Mouse (Mus musculus) intestine, postnatal 0 days (tissue): Measurements from ENCODE around the gene Ttll13. TPM values are rescaled to one million over a fixed set of nuclear protein-coding genes. Genes with fewer than 3 reads are reported as not detected.

ENCODE experiments used
- ATAC-seq: fragments of 200-750 bp; cut with Nextera tagmentation; 2 replicates; pipeline ENCODE4 v1.8.0; 2017; ENCODE audit warnings: mild to moderate bottlenecking, moderate TSS enrichment, moderate library complexity
- H3K27ac ChIP-seq: fragments of 300-500 bp; sonication (generic); 2 replicates; pipeline ENCODE4 v1.5.1; 2014; ENCODE audit warnings: mild to moderate bottlenecking, low read depth, low read length, moderate library complexity
- H3K27me3 ChIP-seq: fragments of 300-500 bp; sonication (generic); replicated peaks from 2 replicates; pipeline ENCODE4 v1.6.1; 2014; ENCODE audit warnings: low read length, mixed read lengths; ENCODE audit not compliant: control insufficient read depth, insufficient read depth
- H3K36me3 ChIP-seq: fragments of 300-500 bp; sonication (generic); 2 replicates; pipeline ENCODE4 v1.6.1; 2014; ENCODE audit warnings: mild to moderate bottlenecking, moderate library complexity; ENCODE audit not compliant: control insufficient read depth, insufficient read depth
- H3K4me1 ChIP-seq: fragments of 300-500 bp; sonication (generic); replicated peaks from 2 replicates; pipeline ENCODE4 v1.6.1; 2014; ENCODE audit warnings: antibody characterized with exemption, low read length, mixed read lengths; ENCODE audit not compliant: control insufficient read depth, insufficient read depth
- H3K4me2 ChIP-seq: fragments of 300-500 bp; sonication (generic); replicated peaks from 2 replicates; pipeline ENCODE4 v1.6.1; 2014; ENCODE audit warnings: low read depth, mild to moderate bottlenecking, moderate library complexity
- H3K4me3 ChIP-seq: fragments of 300-500 bp; sonication (generic); 2 replicates; pipeline ENCODE4 v1.5.1; 2014; ENCODE audit warnings: low read depth, low read length
- H3K9ac ChIP-seq: fragments of 300-500 bp; sonication (generic); 2 replicates; pipeline ENCODE4 v1.6.1; 2014; ENCODE audit warnings: mild to moderate bottlenecking, low read depth, low read length
- H3K9me3 ChIP-seq: fragments of 300-500 bp; sonication (generic); 2 replicates; pipeline ENCODE4 v1.6.1; 2016; ENCODE audit warnings: mixed run types; ENCODE audit not compliant: control insufficient read depth
- CTCF ChIP-seq: sonication (generic); IDR thresholded peaks from 2 replicates; pipeline ENCODE4 v1.5.1; 2016; ENCODE audit warnings: low read depth, mild to moderate bottlenecking, control low read depth, antibody characterized with exemption, moderate library complexity
- WGBS: fragments of 180-500 bp; shearing (Covaris S2); extraction: QIAGEN DNeasy Blood & Tissue Kit; methylation state at CpG from one replicate; pipeline ENCODE4 v1.1.7; 2014; 5-methylcytosine and 5-hydroxymethylcytosine counted together
- polyA plus RNA-seq: library from polyadenylated mRNA; unstranded; fragments of >200 nt; fragmentation: Nextera tagmentation; extraction: Ambion mirVana; gene quantifications from 2 replicates; pipeline ENCODE4 v1.2.1, GENCODE M21; 2015

Ttll13 gene
- polyA plus RNA-seq, 1 experiment from 2014 or later = 0.77 TPM

DNA sequence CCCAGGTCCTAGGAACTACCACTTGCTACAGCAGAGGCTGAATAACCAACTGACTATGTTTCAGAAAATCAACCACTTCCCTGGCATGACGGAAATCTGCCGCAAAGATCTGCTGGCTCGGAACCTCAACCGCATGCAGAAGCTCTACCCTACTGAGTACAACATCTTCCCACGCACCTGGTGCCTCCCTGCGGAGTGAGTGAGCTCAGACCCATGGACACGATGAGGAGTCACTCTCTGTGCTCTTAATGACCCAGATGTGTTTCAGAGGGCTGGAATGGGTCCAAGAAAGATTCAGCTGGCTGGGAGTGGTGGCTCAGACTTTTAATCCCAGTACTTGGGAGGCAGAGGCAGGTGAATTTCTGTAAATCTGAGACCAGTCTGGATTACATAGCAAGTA lies 6.3 kb downstream of the Ttll13 start:
- H3K27ac ChIP-seq = no peak overlapping the region
- TF ChIP-seq CTCF = no peak
- H3K9ac ChIP-seq = no peak overlapping the region
- H3K4me1 ChIP-seq = no peaks in the 10 kb centered on the region; the same call in 1 of the 2 replicates
- 79% methylated on average over 7 of the region's 7 CpGs for WGBS
- no peaks in the 10 kb centered on the region for H3K9me3 ChIP-seq
- H3K36me3 ChIP-seq = no peaks in the 10 kb centered on the region
- H3K27me3 ChIP-seq = no peaks in the 10 kb centered on the region
- no peak overlapping the region for H3K4me3 ChIP-seq
- no peak overlapping the region for H3K4me2 ChIP-seq
- ATAC-seq = no peak

DNA sequence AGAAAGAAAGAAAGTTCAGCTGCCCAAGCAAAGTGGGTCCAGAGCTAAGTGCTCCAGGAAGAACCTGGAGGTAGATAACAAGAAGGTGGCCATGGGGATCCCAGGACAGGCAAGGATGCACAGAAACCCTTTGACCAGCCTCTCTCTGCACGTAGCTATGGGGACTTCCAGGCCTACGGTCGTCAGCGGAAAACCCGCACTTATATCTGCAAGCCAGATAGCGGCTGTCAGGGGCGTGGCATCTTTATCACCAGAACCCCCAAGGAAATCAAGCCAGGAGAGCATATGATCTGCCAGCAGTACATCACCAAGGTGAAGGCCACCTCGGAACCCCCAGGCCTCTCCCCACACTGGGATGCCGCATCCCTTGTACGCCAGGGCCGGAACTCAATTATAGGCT lies 6.7 kb downstream of the Ttll13 start:
- Histone ChIP-seq H3K4me3 (no peak overlapping the region), H3K9ac (no peak overlapping the region), H3K9me3 (no peaks in the 10 kb centered on the region), H3K36me3 (no peaks in the 10 kb centered on the region), H3K4me1 (no peaks in the 10 kb centered on the region; the same call in 1 of the 2 replicates), H3K27ac (no peak overlapping the region), H3K27me3 (no peaks in the 10 kb centered on the region), H3K4me2 (no peak overlapping the region)
- no peak for ATAC-seq
- WGBS = 67% methylated on average over 11 of the region's 11 CpGs
- no peak for TF ChIP-seq CTCF

DNA sequence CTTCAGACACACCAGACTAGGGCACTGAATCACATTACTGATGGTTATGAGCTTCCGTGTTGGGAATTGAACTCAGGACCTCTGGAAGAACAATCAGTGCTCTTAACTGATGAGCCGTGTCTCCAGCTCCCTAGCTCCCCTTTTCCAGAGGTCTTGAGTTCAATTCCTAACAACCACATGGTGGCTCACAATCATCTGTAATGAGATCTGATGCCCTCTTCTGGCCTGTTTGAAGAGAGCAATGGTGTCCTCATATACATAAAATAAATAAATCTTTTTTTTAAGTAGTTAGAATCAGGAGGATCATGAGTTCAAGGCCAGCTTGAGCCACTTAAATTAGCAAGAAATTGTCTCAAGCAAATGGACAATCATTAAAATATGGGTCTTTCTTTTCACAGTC lies 9.8 kb downstream of the Ttll13 start:
- no peak overlapping the region for H3K4me3 ChIP-seq
- WGBS = 79% methylated on average over 2 of the region's 2 CpGs
- no peaks in the 10 kb centered on the region for H3K9me3 ChIP-seq
- H3K4me1 ChIP-seq = no peaks in the 10 kb centered on the region; the same call in 1 of the 2 replicates
- H3K4me2 ChIP-seq = no peak overlapping the region
- ATAC-seq = no peak
- no peaks in the 10 kb centered on the region for H3K27me3 ChIP-seq
- H3K9ac ChIP-seq = no peak overlapping the region
- H3K36me3 ChIP-seq = no peaks in the 10 kb centered on the region
- TF ChIP-seq CTCF = peak; percentile 50
- H3K27ac ChIP-seq = no peak overlapping the region

DNA sequence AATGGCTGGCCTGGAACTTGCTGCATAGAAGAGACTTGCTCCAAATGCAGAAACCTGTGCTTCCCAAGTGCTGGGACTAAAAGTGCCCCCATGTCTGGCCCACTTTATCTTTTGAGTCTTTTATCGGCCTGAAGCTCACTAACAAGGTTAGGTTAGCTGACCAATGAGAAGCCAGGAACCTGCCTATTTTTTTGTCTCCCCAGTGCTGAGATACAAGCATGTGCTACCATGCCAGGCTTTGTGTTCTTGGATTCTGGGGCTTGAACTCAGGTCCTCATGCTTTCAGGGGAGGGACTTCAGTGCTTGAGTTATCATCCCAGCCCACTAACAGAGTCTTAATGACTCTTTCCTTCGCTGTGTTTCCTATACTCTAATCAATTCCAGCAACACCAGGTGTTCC lies 11.5 kb downstream of the Ttll13 start:
- TF ChIP-seq CTCF = no peak
- no peak for ATAC-seq
- Histone ChIP-seq H3K4me1 (peaks cover 6% of the 10 kb centered on the region; the same call in 1 of the 2 replicates), H3K4me3 (no peak overlapping the region), H3K36me3 (no peaks in the 10 kb centered on the region), H3K27ac (no peak overlapping the region), H3K9me3 (no peaks in the 10 kb centered on the region), H3K9ac (no peak overlapping the region), H3K4me2 (no peak overlapping the region), H3K27me3 (no peaks in the 10 kb centered on the region)
- 65% methylated on average over 2 of the region's 2 CpGs for WGBS

DNA sequence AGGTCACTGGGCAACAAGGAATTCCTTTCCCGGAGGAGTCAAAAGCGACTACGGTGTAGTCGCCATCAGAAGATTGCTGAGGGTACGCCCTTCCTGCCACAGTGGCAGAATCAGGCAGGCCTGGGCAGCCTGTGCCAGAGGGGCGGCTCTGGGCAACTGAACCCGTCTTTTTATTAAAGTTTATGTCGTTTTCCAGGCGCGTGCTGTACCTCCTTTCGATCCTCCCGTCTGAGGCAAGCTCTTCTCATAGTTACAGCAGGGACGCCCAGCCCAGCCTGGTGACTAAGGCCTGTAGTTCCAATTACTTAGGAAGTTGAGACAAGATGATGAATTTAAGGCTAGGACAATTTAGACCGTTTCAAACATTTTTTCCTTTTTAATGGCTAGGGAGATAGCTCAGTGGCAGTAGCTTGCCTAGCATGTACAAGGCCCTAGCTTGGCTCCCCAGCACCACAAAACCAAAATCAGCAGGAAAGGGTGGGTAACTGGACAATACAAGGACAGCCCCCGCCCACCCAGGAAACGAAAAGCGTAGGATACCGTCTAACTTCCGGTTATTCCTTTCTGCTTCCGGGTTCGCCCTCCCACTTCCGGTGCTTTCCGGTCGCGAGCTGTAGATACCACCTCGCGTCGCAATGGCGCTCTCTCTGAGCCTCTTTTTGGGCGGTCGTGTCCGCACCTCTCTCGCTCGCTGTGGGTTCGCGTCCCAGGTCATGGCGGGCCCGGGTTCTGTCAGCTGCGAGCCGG lies 14.6 kb downstream of the Ttll13 start, which contains the start of gene Ngrn:
Ngrn (plus strand) TSS at position 591 of the 747 bp plus-strand sequence.
- Histone ChIP-seq H3K27ac (peak within 1 kb of the TSS; percentile 76), H3K9ac (peak within 1 kb of the TSS; percentile 75), H3K4me1 (peaks cover 6% of the 10 kb centered on the region; the same call in 1 of the 2 replicates), H3K4me2 (peak within 1 kb of the TSS; percentile 79), H3K27me3 (no peaks in the 10 kb centered on the region), H3K9me3 (no peaks in the 10 kb centered on the region), H3K4me3 (peak within 1 kb of the TSS; percentile 74), H3K36me3 (peaks cover 11% of the 10 kb centered on the region; the same call in 1 of the 2 replicates)
- ATAC-seq = peak; percentile 81
- peak; percentile 50 for TF ChIP-seq CTCF
- WGBS = 24% methylated on average over 40 of the region's 40 CpGs

DNA sequence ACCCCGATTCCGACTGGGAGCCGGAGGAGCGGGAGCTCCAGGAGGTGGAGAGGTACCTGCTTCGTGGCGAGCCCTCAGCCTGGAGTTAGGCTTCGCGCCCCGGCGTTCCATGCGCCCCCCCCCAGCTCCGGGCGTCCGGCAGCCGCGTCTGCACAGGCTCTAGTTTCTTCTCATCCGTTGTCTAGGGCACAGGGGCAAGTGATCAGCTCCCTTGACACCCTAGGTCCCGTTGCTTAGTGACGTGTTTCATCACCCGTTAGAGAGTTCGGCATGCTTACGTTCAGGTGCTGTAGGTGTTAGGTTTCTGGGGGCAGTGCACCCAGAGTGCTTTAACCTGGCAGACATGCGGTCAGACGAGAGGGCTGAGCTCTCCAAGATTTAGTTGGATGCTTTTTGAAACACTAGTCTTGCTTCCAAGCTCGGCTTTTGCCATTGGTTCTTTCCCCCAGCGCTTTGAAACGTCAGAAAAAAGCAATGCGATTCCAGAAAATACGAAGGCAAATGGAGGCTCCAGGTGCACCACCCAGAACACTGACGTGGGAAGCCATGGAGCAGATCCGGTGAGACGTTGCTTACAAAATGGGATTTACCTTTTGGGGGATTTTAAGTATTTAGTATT lies 15.3 kb downstream of the Ttll13 start:
- Histone ChIP-seq H3K27me3 (no peaks in the 10 kb centered on the region), H3K36me3 (peaks cover 14% of the 10 kb centered on the region; the same call in 1 of the 2 replicates), H3K27ac (peak overlapping the region; percentile 76), H3K9me3 (no peaks in the 10 kb centered on the region), H3K4me1 (peaks cover 6% of the 10 kb centered on the region; the same call in 1 of the 2 replicates), H3K4me3 (peak overlapping the region; percentile 74), H3K4me2 (peak overlapping the region; percentile 79), H3K9ac (peak overlapping the region; percentile 75)
- no peak for TF ChIP-seq CTCF
- WGBS = under 1% methylated on average over 30 of the region's 32 CpGs
- peak; percentile 49 for ATAC-seq
